Mouse (Mus musculus) E14TG2a.4 (cell line): ENCODE data around the gene Zfand2a.

Source experiments
- CTCF ChIP-seq: conservative IDR thresholded peaks from 2 replicates; pipeline ENCODE4 v1.5.1; 2014; ENCODE audit warnings: low read length
- NANOG ChIP-seq: IDR thresholded peaks from 2 replicates; pipeline ENCODE4 v1.6.1; 2014; ENCODE audit warnings: borderline replicate concordance, low read length, mixed read lengths
- POU5F1 ChIP-seq: IDR thresholded peaks from 2 replicates; pipeline ENCODE4 v1.6.1; 2014; ENCODE audit warnings: low read length, borderline replicate concordance

DNA sequence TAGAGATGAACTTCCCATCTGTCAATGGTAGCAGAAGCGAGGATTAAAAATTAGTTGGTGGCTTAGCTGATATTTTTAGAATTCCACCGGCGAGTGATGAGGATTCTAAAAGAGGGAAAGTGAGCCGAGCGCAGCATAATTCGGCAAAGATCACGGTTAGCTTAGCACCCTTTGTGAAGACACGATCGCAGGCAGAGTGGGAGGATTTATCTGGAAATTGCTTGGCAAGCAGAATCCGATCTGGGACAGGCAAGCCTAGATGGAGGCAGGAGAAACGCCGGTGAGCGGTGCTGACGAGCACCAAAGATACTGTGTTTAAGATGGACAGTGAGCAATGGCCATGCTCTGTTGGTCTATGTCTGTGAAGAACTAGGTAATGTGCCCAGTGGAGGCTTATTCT, 17.9 kb upstream of the Zfand2a start:
- no peak for TF ChIP-seq CTCF
- TF ChIP-seq POU5F1: no peak
- no peak for TF ChIP-seq NANOG
